Mouse (Mus musculus) c-Kit-negative CD71-positive TER-119-positive erythroid progenitor cells, embryonic 14.5 days (primary cell): ENCODE measurements around the gene Gm17018.

Experiments used
- DNase-seq: peaks from one replicate; pipeline ENCODE4 v3.0.0-alpha.2; 2013; ENCODE audit warnings: low read depth, low spot score

Gm17018 gene

DNA sequence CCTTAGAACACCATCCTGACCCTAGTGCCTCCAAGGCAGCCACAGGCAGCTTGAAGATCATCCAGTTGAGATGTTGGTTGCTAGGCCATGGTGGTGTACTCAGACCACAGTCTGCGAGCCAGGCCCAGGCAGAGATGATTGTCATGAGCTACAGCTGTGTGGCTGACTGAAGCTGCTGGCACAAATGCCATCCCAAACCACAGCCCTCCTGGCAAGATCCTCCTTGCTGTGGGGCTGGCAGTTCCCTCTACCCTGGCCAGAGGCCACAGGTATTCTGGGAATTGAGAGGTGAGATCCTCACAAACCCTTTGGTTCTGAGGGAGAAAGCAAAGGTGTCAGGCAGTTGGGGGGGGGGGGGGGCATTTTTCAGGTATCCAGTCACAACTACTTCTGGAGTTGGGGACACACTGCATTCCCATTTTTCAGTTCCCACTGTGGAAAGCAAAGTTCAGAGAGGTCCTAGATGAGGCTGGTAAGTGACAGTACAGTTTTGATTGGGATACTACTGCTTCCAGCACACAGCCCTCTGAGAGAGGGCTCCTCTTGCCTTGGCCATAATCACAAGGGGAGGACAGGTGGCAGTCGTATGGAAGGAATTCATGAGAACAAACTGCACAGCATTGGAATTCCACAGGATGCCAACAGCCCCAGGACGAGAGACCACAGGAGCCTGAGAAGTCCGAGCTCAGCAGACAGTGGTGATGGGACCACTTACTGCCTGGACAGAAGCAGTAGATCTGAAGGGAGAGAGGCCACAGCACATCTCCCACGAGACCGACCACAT is 27.3 kb downstream of the Gm17018 start:
- no peak for DNase-seq

DNA sequence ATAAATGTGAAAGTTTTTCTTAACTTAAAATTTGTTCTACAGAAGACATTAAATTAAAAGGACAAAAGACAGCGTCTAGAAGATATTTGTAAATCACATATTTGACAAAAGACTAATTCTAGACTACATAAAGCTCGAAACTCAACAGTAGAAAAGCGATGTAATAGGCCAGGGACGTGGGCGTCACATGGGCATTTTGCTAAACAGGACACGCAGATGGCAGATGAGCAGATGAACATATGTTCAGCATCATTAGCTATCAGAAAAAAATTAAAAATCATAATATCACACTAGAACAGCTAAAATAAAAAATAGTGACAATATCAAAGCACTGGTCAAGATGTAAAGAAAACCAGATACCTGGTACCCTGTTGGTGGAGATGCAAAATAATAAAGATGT is 29.3 kb downstream of the Gm17018 start:
- no peak for DNase-seq

DNA sequence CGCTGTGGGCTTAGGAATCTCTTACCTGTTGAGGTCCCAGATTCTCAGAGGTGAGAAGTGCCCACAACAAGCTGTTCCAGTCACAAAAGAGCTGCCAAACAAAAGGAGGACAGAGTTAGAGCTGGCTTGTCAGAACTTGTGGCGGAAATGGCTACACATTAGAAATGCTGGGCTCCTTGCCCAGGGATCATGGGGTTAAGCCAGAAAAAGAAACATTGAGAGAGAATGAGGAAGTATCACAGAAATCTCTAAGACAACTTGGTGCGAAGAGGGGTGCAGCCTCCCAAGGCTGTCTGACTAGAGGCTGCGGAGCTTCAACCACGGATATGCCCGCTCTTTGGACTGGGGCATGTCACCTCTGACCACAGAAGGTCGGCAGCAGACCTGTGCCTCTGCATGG is 31.3 kb downstream of the Gm17018 start:
- DNase-seq = no peak

DNA sequence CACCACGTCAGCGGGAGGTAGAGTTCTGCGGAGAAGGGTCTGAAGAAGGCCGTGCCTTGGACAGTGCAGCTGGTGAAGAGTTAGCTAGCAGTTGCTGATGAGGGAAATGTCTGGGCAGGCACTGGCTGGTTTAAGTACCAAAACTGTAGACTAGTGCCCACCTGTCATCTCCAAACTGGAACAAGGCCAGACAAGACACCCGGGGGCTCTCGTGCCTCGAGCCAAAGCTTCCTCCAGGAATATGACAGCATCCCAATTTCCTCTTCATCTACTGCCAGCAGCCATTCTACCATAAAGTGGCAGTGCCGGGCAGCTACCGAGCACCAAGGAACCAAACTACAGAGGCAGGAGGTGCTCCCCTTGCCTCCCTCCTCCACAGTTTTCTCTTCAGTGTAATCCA is 32.5 kb downstream of the Gm17018 start:
- no peak for DNase-seq

DNA sequence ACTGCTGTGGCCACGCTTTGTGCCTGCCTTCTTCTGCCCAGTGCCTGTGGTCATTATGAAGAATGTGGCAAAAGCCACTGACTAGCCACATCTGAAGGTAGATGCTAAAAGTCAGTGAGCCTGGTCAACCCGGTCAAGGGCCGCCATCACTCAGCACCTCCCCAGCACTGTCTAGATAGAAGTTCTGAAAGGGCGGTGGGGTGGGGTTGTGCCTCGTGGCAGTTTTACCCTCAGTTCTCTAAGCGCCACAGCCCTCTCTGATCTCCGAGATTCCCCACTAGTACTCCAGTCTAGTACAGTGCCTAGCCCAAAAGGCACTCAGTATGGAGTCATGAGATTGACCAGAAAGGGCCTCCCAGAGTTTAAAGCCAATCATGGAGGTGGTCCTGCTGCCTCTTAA is 33.7 kb downstream of the Gm17018 start:
- no peak for DNase-seq

DNA sequence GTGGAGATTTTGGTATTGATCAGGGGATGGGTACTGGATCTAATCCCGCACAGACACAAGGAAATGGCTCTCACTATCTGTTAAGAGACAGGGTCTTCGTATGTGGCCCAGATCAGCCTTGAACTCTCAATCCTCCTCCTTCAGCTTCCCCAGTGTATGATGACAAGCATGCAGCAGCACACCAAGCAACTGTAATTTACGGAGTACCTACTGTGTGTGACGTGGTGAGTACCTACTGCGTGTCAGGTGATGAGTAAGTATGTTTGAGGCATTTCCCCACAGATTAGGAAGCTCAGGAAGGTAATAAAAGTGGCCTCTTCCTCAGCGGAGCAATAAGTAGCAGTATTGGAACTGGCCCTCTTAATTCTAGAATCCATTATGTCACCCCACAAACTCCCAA is 35.1 kb downstream of the Gm17018 start:
- DNase-seq = no peak

DNA sequence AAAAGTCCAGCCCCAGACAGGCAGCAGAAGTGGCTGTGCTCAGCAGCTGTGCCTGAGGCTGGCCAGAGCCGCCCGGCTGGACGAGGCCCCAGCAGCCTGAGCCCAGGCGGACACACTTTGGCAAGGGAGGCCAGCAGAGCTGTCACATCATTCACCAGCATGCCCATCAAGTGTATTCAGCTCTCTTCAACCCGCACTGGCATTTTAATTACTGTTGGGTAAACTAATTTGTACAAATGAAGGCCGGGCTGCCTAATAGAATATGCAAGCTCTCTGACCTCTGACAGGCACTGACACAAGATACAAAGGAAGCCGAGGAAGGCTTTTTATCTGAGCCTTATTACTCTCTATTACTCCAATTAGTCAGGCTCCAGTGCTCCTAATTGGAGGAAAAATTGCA is 35.6 kb downstream of the Gm17018 start:
- DNase-seq = no peak

DNA sequence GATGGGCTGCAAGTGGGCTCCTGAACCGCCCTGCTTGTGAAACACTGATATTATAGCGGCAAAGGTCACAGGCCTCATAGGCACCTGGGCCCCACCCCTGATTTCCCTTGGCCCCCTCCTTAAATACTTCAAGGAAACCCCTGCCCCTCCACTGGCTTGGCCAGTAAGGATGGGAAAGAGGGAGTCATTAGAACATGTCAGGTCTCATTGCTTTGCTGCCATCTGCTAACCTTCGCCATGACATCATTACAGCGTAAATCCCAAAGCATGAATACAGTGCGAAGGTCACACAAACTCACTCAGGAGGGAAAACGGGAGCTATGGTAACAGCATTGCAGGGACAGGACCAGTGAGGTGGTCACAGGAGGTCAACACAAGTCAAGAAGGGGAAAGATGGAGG is 36.0 kb downstream of the Gm17018 start:
- no peak for DNase-seq

DNA sequence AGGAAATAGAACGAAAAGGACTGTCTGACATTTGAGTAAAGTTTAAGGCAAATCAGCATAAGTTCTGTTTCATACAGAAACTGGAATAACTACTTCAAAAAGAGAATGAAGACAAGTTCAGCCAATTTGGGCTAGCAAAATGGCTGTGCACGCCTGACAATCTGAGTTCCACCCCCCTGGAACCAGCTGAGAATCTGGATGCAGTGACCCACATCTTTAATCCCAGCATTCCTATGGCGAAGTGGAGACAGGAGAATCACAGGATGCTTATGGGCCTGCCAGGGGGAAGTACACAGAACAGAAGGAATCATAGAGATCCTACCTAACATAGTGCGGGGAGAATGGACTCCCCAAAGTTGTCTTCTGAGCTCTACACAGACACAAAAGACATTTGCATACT is 36.7 kb downstream of the Gm17018 start:
- no peak for DNase-seq

DNA sequence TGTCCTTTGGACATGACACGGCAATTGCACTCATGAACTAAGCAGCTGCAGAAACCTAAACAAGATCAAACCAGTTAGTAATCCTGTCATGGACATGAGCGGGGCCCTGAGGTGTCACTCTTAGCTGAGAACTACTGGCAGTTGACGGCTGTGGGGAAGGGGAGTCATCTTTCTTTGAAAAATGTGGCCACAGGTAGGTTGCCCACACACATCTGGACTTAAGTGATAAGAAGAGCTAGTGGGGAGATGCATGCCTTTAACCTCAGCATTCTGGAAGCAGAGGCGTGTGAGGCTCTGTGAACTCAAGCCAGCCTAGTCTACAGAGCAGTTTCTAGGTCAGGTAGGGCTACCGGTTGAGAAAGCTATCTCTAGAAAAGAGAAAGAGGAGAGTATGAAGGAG is 42.2 kb downstream of the Gm17018 start:
- DNase-seq = no peak

DNA sequence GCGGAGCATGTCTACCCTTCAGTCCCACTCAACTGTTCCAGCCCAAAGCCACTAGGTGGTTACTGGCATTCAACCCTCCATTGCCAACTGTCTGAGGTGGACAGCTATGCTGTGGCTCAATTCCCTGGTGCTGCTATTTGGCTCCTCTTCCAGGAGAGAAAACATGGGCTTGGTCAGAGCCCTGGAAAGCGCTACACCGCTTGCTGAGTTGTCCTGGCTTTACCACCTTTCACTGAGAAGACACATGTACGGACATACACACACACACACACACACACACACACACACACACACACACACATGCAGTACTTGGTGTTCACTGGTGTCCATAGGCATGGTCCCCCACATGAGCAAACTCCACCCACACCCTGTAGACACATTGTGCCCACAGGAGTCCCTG is 46.3 kb downstream of the Gm17018 start:
- DNase-seq = no peak

DNA sequence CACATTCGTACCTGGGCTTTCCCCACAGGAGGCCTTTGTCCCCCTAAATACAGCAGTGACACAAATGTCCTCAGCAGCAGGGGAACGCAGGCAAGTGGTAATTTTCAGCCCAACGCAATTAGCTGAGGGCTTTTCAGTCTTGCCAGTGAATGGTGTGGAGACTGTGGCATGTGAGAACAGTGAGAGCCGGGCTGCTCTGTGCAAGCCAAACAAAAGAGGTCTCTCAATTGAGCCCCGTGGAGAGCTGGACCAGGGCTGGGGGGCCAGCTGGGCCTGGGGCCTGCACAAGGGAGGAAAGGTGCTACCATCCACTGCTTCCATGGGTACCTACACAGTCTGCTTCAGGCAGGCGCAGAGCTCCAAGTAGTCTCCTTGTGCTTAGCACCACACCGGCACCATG is 47.1 kb downstream of the Gm17018 start:
- DNase-seq = no peak

DNA sequence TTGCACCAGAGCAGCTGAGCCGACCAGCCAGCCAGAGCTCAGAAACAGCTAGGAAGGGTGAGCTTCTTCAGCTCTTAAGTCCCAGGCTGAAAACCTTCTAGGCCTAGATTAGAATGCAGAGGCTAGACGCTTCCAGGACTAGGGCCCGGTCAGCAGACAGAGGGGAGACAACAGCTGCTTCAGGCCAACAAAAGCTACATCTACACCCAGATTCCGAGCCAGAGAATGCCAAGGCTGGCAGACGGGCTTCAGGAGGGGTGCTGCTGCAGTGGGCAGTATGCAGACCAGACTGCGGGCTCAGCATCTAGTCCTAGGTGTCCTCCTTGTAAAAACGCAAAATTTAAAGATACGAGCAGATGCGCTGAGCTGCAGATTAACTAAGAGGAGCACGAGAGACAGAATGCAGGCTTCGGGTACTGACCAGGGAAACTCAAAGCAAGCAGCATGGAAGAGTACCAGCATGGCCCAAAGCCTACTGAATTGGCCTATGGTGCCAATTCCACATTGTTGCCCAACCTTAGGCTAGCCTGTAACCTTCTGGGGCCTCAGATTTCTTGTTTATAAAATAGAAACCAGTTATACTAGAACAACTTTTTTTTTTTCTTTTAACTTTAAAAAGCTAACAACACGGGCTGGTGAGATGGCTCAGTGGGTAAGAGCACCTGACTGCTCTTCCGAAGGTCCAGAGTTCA is 48.4 kb downstream of the Gm17018 start:
- DNase-seq = no peak

DNA sequence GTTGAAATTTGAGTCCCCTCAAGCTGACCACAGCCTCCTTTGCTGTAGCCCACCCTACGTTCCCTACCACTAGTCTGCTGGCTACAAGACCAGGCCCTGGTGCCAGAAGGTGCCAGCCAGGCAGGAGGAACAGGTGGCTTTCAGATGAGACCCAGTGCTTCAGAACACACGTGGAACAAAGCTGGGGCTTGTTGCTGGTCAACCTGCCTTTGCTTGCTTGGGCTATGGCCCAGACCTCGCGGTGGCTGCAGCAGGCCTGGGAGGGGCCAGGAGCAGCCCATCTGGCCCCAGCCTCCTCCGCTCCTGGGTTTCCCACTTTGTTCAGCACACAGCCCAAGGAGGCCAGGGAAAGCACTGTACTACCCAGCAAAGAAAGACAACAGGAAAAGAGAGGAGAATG is 50.4 kb downstream of the Gm17018 start:
- DNase-seq = no peak

DNA sequence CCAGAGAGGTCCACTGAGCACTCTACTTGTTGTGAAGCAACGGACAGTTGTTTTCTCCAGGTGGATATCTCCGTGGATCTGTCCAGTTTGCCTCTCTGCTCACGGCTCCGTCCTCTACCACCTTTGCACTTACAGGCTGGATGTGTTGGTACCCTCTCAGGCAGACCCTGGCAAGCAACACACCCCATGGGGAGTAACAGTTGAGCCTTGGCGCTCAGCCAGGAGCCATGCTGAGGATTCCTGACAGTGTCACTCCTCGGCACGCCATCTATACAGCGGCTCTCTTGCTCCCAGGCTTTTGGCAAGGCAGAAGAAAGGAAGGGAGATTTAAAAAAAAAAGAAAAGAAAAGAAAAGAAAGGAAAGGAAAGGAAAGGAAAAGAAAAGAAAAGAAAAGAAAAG is 54.0 kb downstream of the Gm17018 start:
- no peak for DNase-seq

DNA sequence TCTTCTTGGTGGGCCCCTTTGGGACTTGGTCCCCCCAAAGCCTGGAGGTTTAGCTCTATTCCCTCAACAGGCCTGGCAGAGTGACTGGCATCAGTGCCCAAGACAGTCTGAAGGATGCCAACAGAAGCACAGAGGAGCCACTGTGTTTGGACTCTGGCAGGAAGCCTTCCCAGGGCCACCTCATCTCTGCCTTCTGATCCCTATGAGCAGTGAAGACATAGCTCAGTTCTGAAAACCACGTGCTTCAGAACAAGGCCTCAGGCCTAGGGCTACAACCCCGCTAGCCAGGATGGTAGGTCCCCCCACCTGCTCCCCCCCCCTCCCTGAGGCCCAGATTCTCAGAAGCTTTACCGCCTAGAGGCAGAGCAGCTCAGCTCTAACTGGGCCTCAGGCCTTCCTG is 54.5 kb downstream of the Gm17018 start:
- no peak for DNase-seq

DNA sequence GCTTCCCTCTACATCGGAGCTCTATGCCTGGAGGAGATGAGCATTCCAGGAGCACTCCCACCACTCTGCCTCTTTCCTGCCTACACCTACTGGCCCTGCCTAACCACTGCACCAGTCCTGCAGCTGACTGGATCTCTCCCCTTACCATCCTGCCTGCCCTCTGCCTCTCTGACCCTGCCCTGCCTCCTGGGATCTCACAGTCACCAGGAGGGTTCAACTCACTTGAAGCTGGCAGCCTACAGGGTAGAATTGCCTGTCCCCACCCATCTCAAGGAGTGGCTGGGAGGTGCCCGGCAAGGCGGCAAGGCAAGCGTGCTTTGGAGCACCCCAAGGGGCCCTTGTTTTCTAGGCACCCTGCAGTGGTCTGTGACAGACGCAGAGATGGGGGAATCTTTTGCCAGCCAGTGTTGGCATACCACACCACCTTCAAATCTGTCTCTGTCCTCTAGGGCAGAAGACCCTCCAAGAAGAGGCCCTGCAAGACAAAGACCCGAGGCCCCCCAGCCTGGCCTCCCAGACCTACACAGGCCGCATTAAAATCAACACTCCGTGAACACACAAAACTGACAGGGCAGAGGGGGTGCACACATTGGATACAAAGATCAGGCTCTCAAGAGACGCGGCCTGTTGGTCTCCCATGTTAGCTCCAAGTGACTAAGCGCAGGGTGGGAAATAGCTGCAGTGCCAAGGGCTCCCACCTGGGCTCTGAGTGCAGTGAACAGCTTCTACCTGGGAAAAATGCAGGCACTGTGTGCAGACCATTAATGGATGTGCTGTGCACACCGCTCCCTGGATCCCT is 55.2 kb downstream of the Gm17018 start:
- DNase-seq = no peak

DNA sequence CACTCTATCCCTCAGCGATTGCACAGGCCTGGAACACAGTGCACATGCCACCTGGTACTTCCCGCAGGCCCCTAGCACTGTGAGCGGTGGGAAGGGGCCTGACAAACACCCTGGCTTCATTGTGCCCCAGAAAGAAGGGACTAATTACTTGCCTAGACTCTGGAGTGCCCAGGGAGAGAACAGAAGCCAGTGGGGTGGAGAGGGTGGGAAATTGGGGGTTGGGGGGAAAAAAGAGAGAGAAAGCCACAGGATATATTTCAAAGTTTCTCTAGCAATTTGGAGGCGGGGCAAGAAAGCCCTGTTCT is 55.8 kb downstream of the Gm17018 start:
- DNase-seq = no peak

DNA sequence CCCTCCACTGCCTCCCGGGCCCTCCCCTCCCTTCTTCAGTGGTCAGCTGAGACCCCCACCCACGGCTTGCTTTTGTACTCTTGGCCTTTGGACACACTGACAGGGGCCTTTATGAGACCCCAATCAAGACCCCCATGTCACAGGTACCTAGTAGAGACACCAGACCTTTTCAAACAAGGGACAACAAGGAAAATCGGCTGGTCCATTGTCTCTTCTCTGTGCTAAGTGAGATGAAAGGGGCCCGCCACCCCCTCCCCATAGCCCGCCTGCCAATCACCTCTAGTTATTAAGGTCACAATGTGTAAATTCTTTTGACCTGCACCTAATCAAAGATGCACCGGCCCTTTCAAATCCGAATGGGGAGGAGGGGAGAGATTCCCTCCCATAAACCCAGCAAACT is 56.3 kb downstream of the Gm17018 start:
- no peak for DNase-seq

DNA sequence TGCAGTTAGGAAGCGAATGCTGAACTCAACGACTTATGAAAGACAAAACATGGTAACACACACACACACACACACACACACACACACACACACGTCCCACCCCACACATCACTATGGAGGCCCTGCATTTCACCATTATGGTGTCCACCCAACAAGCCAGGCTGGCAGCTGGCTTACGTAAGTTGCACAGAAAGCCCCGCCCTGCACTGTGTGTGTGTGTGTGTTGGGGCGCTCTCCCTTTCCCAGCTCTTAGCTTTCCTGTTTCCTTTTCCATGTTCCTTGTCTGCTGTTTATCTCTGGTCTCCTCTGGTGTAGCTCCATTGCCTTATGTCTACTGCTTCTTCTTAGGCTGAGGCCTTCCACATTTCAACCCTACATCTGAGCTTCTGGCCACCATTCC is 57.8 kb downstream of the Gm17018 start:
- DNase-seq = no peak

DNA sequence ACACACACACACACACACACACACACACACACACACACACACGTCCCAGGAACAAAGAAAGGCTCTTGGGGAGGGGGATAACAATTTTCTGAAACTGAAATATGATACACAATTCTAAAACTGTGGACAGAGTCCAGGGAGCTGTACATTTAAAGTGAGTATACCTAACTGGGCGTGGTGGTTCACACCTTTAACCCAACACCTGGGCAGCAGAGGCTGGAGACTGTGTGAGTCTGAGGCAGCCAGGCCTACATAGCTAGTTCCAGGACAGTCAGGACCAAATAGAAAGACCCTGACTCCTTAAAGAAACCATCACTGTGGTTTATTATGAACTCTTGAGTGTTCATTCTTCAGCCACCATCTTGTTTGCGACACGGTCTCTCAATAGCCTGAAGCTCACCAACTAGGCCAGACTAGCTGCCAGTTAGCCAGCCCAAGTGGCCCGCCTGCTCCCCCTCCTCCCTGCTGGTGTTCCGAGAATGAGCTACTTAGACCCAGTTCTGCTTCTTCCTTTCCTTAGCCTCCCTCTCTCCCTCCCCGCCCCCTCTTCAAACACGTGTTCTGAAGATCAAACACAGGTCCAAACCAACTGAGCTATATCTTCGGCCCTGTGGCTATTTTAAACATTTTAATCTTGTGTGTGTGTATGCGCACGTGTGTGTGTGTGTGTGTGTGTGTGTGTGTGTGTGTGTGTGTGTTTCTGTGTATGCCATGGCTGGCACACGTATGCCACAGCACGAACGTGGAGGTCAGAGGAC is 59.5 kb downstream of the Gm17018 start:
- no peak for DNase-seq

DNA sequence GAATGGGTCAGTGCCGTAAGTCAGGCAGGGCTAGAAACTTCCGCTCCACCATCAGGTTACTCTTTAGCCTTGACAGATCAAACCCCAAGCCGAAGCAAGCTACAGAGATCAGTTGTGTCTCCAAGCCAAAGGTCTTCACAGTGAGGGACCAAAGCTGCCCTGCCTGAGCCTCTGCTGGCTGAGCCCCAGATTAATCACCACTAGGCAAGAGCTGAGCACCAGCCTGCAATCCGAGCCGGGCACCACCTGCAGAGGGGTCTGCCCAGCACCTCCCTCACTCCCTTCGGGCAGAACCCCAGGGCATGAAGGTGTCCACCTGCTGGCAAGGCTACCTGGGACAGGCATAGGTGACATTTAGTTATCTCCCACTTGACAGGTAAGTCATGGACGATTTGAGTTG is 60.6 kb downstream of the Gm17018 start:
- DNase-seq = no peak
